Mouse (Mus musculus) CH12.LX (cell line): ENCODE measurements at regions not wholly inside any gene's neighbourhood (a gene's known extent, or its start where the extent isn't known, plus 50 kb on each side); places are given as distances from the start of the nearest gene placed in this dataset.

Experiments used
- DNase-seq: peaks from one replicate; pipeline ENCODE4 v3.0.0-alpha.2; 2013; ENCODE audit errors: extremely low read depth
- H3K27ac ChIP-seq: 2 replicates; pipeline ENCODE4 v1.5.1; 2012; ENCODE audit warnings: low read depth, mild to moderate bottlenecking, control low read depth, moderate library complexity; ENCODE audit not compliant: insufficient read depth
- H3K27me3 ChIP-seq: replicated peaks from 2 replicates; pipeline ENCODE3; 2012; ENCODE audit warnings: inconsistent platforms
- H3K36me3 ChIP-seq, 2 experiments: replicated peaks in 1 of 2; 2 replicates each; pipeline versions ENCODE3 to v1.6.1; 2012; ENCODE audit warnings: inconsistent platforms in 1 of 2, low read length in 1 of 2, mild to moderate bottlenecking in 1 of 2, mixed read lengths in 1 of 2, moderate library complexity in 1 of 2; ENCODE audit not compliant: control insufficient read depth in 1 of 2, insufficient read depth in 1 of 2
- H3K4me1 ChIP-seq, 2 experiments: 2 replicates each; pipeline ENCODE4 v1.6.1; 2012; ENCODE audit warnings: inconsistent platforms in 1 of 2, moderate library complexity in 1 of 2; ENCODE audit not compliant: insufficient read depth in 2 of 2, control insufficient read depth in 1 of 2
- H3K4me2 ChIP-seq: 2 replicates; pipeline ENCODE4 v1.6.1; 2012; ENCODE audit warnings: low read depth, mild to moderate bottlenecking, control low read depth; ENCODE audit not compliant: poor library complexity, insufficient read depth, severe bottlenecking
- H3K4me3 ChIP-seq, 3 experiments: fragments of 150-350 bp in 1 of 3; sonication (generic) in 1 of 3; replicated peaks in 1 of 3; 2 replicates each; pipeline versions ENCODE3 to v1.5.1; 2011 to 2012; ENCODE audit warnings: low read depth in 2 of 3, low read length in 2 of 3, mild to moderate bottlenecking in 2 of 3, moderate library complexity in 2 of 3, control low read depth in 1 of 3, improper control_type of control experiment in 1 of 3, inconsistent platforms in 1 of 3, mixed read lengths in 1 of 3; ENCODE audit not compliant: poor library complexity in 1 of 3
- H3K79me2 ChIP-seq: replicated peaks from 2 replicates; pipeline ENCODE4 v1.6.1; 2012; ENCODE audit warnings: mild to moderate bottlenecking, moderate library complexity; ENCODE audit not compliant: control insufficient read depth, poor library complexity, insufficient read depth, severe bottlenecking; ENCODE audit errors: extremely low read depth
- H3K9ac ChIP-seq: 2 replicates; pipeline ENCODE4 v1.6.1; 2012; ENCODE audit warnings: low read depth, mild to moderate bottlenecking, control low read depth, moderate library complexity; ENCODE audit not compliant: insufficient read depth
- H3K9me3 ChIP-seq: replicated peaks from 2 replicates; pipeline ENCODE3; 2012; ENCODE audit warnings: low read length, inconsistent platforms, mixed read lengths
- BHLHE40 ChIP-seq: IDR thresholded peaks from 2 replicates; pipeline ENCODE4 v1.6.1; 2011; ENCODE audit warnings: mild to moderate bottlenecking, low read depth, low read length, improper control_type of control experiment
- CHD1 ChIP-seq: IDR thresholded peaks from 2 replicates; pipeline ENCODE4 v1.6.1; 2012; ENCODE audit warnings: low read depth, low read length, improper control_type of control experiment, inconsistent platforms
- CHD2 ChIP-seq: IDR thresholded peaks from 2 replicates; pipeline ENCODE4 v1.6.1; 2011; ENCODE audit warnings: low read length, improper control_type of control experiment
- JUND ChIP-seq: conservative IDR thresholded peaks from 2 replicates; pipeline ENCODE4 v1.6.1; 2011; ENCODE audit warnings: low read depth, low read length, improper control_type of control experiment
- MAX ChIP-seq: IDR thresholded peaks from 2 replicates; pipeline ENCODE4 v1.6.1; 2011; ENCODE audit warnings: low read length, improper control_type of control experiment
- MEF2A ChIP-seq: IDR thresholded peaks from 2 replicates; pipeline ENCODE4 v1.6.1; 2014; ENCODE audit warnings: low read depth, mild to moderate bottlenecking, inconsistent platforms, low read length, improper control_type of control experiment, borderline replicate concordance
- MXI1 ChIP-seq: IDR thresholded peaks from 2 replicates; pipeline ENCODE4 v1.6.1; 2011; ENCODE audit warnings: mild to moderate bottlenecking, low read depth, low read length, improper control_type of control experiment
- NELFE ChIP-seq: IDR thresholded peaks from 2 replicates; pipeline ENCODE4 v1.6.1; 2011; ENCODE audit warnings: low read depth, low read length, improper control_type of control experiment
- NRF1 ChIP-seq: IDR thresholded peaks from 2 replicates; pipeline ENCODE4 v1.6.1; 2014; ENCODE audit warnings: low read depth, mild to moderate bottlenecking, inconsistent platforms, low read length, improper control_type of control experiment, moderate library complexity
- POLR2A ChIP-seq: IDR thresholded peaks from 2 replicates; pipeline ENCODE4 v1.6.1; 2011; ENCODE audit warnings: low read depth, mild to moderate bottlenecking, improper control_type of control experiment, low read length
- RCOR1 ChIP-seq: conservative IDR thresholded peaks from 2 replicates; pipeline ENCODE4 v1.6.1; 2012; ENCODE audit warnings: low read depth, mild to moderate bottlenecking, inconsistent platforms, low read length, improper control_type of control experiment
- TCF12 ChIP-seq: IDR thresholded peaks from 2 replicates; pipeline ENCODE4 v1.6.1; 2014; ENCODE audit warnings: low read depth, mild to moderate bottlenecking, inconsistent platforms, low read length, improper control_type of control experiment
- USF1 ChIP-seq: IDR thresholded peaks from 2 replicates; pipeline ENCODE4 v1.6.1; 2014; ENCODE audit warnings: low read depth, mild to moderate bottlenecking, inconsistent platforms, low read length, improper control_type of control experiment
- ZC3H11A ChIP-seq: IDR thresholded peaks from 2 replicates; pipeline ENCODE4 v1.6.1; 2012; ENCODE audit warnings: low read depth, mild to moderate bottlenecking, inconsistent platforms, low read length, improper control_type of control experiment
- dilution Hi-C: fragments of 300-500 bp; cut with MboI; formaldehyde crosslinking; loops from 2 replicates; pipeline ENCODE4 v1.14.3; 2020; ENCODE audit warnings: low sequenced_read_pairs; ENCODE audit not compliant: extremely low pct_unique_long_range_greater_than_20kb, extremely low pct_ligation_motif_present
- in situ Hi-C: fragments of 300-500 bp; cut with MboI; formaldehyde crosslinking; loops from 3 replicates; pipeline ENCODE4 v1.14.3; 2019; ENCODE audit warnings: low sequenced_read_pairs, low pct_ligation_motif_present, low pct_unique_long_range_greater_than_20kb, mixed read lengths

DNA sequence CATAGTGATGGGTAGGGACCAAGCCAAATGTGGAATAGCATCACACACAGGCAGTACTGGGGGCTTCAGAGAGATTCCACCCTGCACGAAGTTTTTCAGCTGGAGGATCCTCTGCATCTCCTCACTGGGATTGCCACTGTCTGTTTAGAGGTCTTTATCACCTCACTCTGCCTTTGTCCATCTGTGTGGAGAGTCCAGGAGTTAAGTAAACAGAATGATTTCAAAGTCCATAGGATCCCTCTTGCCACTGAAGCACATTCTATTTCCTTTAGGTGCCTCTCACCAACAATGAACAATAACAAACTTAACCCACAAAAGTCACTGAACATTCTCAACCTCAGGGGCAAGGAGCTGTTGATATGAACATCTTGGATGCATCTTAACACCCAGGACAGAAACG is 82.7 kb downstream of the Lyplal1 start:
- H3K36me3 ChIP-seq: no peaks in the 10 kb centered on the region
- no peaks in the 10 kb centered on the region for H3K79me2 ChIP-seq
- no peak overlapping the region for H3K4me3 ChIP-seq
- H3K4me1 ChIP-seq: no peaks in the 10 kb centered on the region
- H3K4me2 ChIP-seq: no peak overlapping the region
- TF ChIP-seq MEF2A: no peak
- TF ChIP-seq CHD2: no peak
- TF ChIP-seq ZC3H11A: no peak
- TF ChIP-seq MAX: no peak
- TF ChIP-seq RCOR1: no peak
- no peak for TF ChIP-seq NELFE
- TF ChIP-seq MXI1: no peak
- no peak for TF ChIP-seq POLR2A
- no peak for TF ChIP-seq JUND
- TF ChIP-seq NRF1: no peak
- no peak for TF ChIP-seq TCF12
- TF ChIP-seq CHD1: no peak
- no peak for TF ChIP-seq USF1
- TF ChIP-seq BHLHE40: no peak
- DNase-seq: no peak
- dilution Hi-C loops: no loop called here
- in situ Hi-C loops: no loop called here
- no peak overlapping the region for H3K9ac ChIP-seq
- H3K27ac ChIP-seq: no peak overlapping the region
- H3K9me3 ChIP-seq: peaks cover 57% of the 10 kb centered on the region
- H3K27me3 ChIP-seq: no peaks in the 10 kb centered on the region
